Mouse (Mus musculus): ENCODE data around the gene Rpl29.

The Rpl29 gene

DNA sequence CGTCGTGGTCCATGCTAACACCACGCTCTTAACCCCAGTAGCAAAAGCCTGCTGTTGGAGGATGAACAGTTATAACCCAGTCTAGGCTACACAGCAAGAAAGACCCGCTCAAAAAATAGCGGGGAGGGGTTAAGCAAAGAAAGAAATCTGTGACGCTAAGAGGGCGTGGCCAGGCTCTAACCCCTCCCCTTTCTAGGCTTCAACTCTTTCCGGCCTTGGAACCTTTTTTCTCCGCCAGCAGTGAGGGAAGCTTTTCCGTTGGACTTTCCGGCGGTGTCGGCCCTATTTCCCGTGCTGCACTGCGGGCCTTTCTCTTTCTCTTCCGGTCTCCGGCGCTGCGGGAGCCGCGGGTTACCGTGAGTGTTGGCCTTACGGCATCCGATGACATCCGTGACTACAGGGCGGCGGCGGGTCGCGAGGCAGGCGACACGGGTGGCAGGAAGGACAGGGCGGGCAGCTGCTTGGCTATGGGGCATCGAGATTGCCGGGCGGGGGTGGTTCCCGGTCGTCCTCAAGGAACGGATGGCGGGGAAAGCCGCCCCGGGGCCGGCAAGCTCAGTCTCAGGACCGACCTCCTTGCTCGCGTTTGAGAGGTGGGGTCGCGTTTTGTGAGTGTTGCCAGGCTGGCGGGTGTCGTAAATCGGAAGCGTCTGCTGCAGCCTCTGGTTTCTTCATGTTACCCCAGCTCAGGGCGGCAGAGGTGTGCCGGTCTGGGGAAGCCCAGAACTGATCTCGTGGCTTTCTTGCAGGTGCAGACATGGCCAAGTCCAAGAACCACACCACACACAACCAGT is at the start of gene Rpl29:
Gene Rpl29, plus strand, starts transcription at position 234 of the 794 bp plus-strand sequence.
- peak; percentile 93 for DNase-seq (ENCODE audit: low spot score)

- no peak for DNase-seq (ENCODE audit: low spot score)
Measured at GRCm38 (mm10) chr9:106386181-106386864, 42.9 kb upstream of the Rpl29 start.

DNA sequence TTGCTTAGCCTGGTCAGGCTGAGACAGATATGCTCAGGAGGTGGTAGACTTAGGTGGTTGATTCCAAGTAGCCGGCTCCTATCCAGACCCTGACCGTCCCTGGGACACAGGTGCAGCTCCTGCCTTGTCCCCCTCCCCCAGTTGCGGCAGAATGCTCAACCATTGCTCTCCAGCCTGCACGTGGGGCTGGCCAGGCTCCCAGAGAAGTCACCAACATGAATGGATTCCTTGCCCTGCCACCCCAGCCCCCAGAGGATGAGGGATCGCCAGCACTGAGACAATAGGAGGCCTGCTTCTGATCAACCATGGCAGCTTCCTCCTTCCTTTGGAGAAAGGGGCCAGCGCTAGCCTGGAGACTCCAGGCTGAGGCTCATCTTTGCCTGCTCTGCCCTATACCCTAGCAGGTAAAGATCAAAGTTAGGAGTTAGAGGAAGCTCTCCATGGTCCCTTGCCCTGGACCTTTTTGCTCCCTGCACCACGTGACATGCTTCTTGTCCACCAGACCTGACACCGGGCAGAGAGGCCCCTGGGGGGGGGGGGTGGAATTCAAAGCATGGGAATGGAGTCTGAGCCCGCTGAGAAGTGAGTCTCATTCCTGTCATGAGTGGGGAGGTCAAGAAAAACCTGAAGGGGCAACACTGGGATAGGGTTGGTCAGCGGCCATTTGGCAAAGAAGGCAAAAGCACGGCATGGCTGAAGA is 36.3 kb upstream of the Rpl29 start:
- no peak for DNase-seq (ENCODE audit: low spot score)

DNA sequence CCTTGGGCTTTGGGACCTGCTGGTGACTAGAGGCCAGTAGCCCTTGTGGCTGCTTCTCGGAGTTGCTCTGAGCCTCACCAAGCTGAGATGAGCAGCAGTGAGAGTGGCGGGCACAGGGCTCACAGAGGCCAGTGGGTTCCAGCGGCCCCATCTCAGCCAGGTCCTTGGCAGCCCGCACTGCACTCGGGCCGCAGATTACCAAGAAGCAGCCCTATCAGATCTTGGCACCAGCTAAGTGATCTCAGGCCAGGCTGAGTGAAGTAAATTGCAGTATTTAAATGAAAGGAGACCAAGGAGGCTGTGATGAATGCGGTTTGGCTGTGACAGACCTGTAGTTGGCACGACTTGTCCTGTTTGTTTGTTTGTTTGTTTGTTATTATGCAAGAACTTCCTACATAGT is 35.7 kb upstream of the Rpl29 start:
- DNase-seq (ENCODE audit: low spot score): no peak

GRCm38 (mm10) chr9:106394649-106395602 is 34.3 kb upstream of the Rpl29 start:
- DNase-seq (ENCODE audit: low spot score): no peak

DNA sequence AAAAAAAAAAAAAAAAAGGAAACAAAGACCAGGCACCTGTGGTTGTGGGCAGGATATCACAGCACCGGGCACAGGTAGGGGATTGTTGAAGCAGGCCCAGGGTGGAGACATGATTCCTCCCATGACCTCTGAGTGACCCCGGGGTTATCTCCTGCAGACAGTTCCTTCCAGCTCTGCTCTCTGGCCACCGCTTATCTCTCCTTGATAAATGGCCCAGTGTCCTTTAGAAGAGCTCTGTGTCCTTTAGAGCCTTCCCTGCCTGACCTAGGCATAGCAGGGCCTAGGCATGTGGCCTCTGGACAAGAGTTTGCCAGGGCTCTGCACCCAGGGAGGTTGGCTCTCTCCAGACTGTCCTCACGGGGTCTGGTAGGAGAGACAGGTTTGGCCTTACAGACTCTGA is 31.5 kb upstream of the Rpl29 start:
- peak; percentile 27 for DNase-seq (ENCODE audit: low spot score)

GRCm38 (mm10) chr9:106398667-106399311 is 30.5 kb upstream of the Rpl29 start:
- peak; percentile 81 for DNase-seq (ENCODE audit: low spot score)

DNA sequence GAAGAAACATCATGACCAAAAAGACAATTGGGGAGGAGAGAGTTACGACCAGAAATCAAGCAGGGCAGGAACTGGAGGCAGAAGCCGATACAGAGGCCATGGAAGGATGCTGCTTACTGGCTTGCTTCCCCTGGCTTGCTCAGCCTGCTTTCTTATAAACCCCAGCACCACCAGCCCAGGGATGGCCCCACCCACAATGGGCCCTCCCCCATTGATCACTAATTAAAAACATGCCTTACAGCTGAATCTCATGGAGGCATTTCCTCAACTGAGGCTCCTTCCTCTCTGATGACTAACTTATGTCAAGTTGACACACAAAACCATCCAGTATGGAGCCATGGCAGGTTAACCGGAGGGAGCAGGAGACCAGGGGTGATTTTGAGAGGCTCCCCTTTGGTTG is 29.4 kb upstream of the Rpl29 start:
- DNase-seq (ENCODE audit: low spot score): no peak

- no peak for DNase-seq (ENCODE audit: low spot score)
Measured at GRCm38 (mm10) chr9:106402149-106402548, 27.1 kb upstream of the Rpl29 start.

DNA sequence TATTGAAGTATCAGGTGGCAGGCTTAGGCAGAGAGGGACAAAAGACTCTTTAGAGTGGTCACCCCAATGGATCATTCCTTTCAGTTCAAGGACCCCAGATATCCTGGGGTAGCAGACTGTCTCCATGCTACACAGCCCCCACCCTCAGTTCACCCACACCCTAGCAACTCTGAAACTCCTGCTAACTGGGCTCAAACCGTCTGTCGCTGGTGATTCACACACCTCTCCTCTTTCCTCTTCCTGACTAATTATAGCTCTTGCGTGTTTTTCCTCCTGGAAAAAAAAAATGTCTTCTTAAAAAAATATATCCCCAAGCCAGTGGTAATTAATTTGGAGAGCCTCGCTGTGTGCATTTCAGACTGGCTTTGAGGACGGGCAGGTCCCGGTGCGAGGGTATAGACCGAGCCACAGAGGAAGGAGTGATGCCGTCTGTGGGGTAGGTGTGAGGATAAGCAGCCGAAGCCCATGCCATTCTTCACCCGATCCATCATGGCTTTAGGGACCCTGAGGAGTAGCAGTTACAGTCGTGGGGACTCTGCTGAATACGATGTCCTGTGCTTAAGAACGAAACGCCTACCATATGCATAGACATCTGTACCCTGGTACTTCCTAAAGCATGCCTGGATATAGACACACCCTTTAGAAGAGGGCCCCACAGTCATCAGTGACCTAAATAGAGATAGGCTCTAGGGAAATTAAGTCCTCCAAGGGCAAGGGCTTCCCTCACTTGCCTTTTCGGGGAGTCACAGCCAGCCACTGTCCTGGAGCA is 26.5 kb upstream of the Rpl29 start:
- DNase-seq (ENCODE audit: low spot score): no peak

GRCm38 (mm10) chr9:106405275-106405674 is 24.0 kb upstream of the Rpl29 start:
- DNase-seq (ENCODE audit: low spot score): no peak

DNA sequence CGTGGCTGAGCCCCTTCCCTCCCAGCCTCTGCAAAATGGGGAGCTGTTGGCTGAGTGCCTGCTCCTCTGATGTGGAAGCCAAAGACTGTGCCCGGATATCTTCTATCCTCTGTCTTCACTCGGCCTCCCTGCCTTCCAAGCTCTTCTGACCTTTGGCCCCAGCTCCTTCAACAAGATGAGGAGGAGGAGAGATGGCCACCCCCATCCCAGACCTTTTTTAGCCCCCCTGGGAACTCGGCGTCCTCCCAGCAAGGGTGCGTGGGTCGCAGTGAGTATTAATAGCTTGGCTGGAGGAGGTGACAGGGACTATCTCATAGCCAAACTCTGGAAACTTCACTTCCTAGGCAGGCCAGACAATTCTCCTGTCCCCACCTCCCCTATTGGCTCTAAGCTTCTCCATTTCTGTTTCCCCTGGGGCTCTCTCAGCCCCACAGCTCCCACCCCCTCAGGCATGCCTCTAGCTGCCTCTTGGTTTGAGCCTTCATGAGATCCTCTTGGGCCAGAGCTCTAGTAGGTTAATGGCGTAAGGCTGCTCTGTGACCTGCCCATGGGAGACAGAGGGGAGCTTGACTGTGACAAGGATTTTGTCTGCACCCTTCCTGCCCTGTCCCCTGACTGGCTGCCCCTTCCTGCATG is 22.7 kb upstream of the Rpl29 start:
- DNase-seq (ENCODE audit: low spot score): no peak

GRCm38 (mm10) chr9:106409096-106409495 is 20.2 kb upstream of the Rpl29 start:
- DNase-seq (ENCODE audit: low spot score): no peak

DNA sequence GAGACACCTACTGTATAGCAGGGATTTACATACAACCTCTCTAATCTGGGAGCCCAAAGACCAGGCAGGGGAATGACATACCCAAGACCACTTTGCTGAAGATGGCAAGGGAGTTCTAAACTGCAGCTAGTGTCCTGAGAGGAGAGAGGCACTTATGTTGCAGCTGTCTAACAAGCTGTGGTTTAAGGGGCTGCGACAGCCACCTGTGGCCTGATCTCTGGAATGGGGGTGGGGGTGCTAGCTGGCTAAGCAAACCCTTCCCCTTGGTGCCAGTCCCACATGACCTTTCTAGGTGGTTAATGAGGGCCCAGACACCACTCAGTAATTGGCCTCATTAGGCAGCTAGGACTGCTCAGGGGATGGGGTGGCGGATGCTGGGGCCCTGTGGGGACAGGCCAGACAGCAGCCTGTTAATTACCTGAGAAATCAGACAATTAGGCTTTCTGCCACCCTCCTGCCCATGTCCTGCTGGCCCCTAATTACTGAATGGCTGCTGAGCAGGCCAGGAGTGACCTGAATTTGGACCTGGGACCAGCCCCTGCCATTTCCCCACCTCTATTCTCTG is 19.1 kb upstream of the Rpl29 start:
- no peak for DNase-seq (ENCODE audit: low spot score)

DNA sequence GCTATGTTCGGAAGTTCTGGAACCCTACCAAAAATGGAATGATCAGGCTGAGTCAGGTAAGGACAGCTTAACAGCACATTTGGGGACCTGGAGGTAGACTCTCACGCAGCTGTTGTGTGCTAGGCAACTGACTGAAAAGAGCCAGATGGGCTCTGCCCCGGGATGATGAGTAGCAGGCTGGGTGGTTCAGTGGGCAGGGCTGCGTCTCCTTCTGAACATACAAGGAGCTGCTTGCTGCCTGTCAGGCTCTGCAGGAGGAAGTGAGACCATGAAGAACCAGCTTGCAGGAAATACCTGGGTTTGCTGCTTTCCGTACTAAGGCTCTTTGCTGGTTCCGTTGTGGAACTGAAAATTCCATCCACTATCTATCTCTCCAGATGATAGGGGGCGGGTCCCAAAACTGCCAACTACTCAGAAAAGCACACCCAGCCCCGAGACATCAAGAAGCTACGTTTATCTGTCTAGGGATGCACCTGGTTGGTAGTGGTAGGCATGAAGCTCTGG is 18.1 kb upstream of the Rpl29 start:
- DNase-seq (ENCODE audit: low spot score): no peak

GRCm38 (mm10) chr9:106411729-106412128 is 17.5 kb upstream of the Rpl29 start:
- no peak for DNase-seq (ENCODE audit: low spot score)

GRCm38 (mm10) chr9:106412210-106412609 is 17.0 kb upstream of the Rpl29 start:
- DNase-seq (ENCODE audit: low spot score): no peak

GRCm38 (mm10) chr9:106413606-106414005 is 15.6 kb upstream of the Rpl29 start:
- DNase-seq (ENCODE audit: low spot score): no peak

DNA sequence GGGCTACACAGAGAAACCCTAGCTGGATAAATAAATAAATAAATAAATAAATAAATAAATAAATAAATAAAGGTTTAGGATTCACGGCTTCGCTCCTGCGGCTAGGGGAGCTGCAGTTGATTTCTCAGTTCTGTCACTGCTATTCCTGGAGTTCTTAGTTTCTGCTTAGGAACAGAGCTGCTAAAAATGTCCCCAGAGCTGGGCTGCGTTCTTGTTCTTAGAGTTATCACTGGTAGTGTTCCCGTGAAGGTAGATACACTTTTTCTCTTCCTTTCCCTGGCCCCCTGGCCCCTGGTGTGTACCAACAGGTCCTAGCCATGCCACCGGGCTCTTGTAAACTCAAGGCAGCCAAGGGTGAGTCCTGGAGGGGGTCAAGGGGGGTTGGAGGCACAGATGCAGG is 12.4 kb upstream of the Rpl29 start:
- DNase-seq (ENCODE audit: low spot score): no peak
